Mouse (Mus musculus) thymus, postnatal 25 days (tissue): ENCODE results near the gene Mapt.

Experiments used
- DNase-seq: peaks from one replicate; pipeline ENCODE4 v3.0.0; 2022

The Mapt gene

DNA sequence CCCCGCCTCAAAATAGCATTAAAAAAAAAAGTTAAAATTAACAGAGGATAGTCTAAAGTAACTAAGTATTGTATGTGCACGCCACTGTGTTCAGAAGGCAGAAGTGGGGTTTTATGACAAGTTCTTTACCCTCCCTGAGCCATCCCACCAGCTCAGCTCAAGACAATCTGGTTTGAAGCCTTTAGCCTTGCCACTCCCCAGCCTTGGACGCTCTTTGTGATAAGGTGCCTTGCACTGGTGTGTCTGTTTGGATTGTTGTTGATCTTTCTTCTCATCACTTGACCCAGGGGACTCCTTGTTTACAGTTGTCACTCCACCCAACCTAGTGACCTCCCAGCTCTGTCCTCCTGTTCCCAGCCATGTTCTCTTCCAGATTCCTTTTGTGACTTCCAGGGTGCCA, 86.4 kb downstream of the Mapt start:
- DNase-seq: no peak

DNA sequence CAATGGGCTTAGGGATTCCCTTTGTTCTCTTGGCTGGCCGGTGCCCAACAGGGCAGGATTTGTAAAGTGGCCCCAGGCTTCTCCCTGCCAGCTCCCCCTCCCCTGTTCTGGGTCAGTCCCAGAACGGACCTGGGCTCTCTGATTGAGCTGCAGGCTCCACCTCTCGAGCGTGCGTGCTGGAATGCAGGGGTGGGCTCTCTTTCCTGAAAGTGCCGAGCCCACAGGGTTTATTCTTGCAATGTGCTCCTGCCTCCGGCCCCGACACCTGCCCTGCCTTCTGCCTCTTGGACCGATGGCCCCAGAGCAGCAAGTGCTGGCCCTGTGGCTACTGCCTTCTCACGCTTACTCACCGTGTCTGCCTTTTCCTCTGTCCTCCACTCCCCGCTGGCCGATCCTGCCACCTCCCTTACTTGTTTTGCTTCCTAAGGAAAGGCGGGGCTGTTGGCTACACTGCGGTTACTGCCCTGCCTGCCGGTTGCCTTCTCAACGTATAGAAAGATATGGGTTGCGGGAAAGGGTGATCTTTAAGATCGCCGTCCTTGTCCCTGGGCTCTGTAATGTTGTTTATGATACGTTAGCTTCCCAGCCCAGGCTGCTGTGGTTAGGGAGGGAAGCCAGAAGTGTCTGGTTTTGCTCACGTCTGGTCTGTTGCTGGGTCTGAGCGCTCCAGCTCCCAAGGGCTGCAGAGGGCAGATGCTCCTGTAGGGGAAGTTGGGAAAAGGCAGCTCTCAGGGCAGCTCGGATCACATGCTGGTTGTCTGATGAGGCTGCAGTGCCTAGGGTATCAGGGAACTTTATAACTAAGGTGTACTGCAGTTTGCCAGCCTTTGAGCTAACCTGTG, 88.0 kb downstream of the Mapt start:
- no peak for DNase-seq

- no peak for DNase-seq
These were observed 89.3 kb downstream of the Mapt start for GRCm38 (mm10) chr11:104320511-104320910.

DNA sequence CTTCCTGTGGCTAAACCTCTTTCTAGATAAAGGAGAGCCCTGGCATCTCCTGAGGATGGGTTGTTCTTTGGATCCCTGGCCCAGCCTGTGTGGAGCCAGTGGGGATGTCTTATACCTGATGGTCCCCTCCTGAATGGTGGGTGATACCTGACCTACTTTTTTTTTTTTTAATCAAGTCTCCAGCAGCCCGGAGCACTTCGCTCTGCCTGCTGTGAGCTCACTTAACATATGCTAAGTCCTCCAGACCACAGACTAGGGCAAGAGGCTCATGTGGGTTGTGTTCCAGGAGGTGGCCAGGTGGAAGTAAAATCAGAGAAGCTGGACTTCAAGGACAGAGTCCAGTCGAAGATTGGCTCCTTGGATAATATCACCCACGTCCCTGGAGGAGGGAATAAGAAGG, 91.0 kb downstream of the Mapt start:
- DNase-seq: no peak

GRCm38 (mm10) chr11:104327462-104327861, 96.3 kb downstream of the Mapt start:
- DNase-seq: no peak

DNA sequence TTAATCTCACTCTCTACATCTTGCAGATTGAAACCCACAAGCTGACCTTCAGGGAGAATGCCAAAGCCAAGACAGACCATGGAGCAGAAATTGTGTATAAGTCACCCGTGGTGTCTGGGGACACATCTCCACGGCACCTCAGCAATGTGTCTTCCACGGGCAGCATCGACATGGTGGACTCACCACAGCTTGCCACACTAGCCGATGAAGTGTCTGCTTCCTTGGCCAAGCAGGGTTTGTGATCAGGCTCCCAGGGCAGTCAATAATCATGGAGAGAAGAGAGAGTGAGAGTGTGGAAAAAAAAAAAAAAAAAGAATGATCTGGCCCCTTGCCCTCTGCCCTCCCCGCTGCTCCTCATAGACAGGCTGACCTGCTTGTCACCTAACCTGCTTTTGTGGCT, 96.8 kb downstream of the Mapt start:
- no peak for DNase-seq

DNA sequence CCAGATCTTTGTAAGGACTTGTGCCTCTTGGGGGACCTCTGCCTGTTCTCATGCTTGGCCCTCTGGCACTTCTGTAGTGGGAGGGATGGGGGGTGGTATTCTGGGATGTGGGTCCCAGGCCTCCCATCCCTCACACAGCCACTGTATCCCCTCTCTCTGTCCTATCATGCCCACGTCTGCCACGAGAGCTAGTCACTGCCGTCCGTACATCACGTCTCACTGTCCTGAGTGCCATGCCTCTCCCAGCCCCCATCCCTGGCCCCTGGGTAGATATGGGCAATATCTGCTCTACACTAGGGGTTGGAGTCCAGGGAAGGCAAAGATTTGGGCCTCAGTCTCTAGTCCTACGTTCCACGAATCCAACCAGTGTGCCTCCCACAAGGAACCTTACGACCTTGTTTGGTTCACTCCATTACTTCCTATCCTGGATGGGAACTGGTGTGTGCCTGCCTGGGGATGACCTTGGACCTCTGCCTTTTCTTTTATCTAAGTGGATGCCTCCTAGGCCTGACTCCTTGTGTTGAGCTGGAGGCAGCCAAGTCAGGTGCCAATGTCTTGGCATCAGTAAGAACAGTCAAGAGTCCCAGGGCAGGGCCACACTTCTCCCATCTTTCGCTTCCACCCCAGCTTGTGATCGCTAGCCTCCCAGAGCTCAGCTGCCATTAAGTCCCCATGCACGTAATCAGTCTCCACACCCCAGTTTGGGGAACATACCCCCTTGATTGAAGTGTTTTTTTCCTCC, 98.2 kb downstream of the Mapt start:
- DNase-seq: no peak

DNA sequence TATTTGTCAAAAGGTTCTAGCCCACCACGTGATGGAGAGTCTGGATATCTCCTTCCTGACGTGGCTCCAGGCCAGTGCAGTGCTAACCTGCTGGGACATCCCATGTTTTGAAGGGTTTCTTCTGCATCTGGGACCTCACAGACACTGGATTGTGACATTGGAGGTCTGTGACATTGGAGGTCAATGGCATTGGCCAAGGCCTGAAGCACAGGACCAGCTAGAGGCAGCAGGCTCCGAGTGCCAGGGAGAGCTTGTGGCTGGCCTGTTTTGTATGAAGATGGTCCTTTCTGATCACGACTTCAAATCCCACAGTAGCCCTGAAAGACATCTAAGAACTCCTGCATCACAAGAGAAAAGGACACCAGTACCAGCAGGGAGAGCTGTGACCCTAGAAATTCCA, 99.0 kb downstream of the Mapt start:
- DNase-seq: no peak

DNA sequence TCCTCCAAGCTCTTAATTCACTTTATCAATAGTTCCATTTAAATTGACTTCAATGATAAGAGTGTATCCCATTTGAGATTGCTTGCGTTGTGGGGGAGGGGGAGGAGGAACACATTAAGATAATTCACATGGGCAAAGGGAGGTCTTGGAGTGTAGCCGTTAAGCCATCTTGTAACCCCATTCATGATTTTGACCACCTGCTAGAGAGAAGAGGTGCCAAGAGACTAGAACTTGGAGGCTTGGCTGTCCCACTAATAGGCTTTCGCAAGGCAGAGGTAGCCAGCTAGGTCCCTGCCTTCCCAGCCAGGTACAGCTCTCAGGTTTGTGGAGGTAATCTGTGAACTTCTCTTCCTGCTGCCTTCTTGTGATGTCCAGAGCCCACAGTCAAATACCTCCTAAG, 100.0 kb downstream of the Mapt start:
- DNase-seq: no peak

GRCm38 (mm10) chr11:104332105-104332504, 100.9 kb downstream of the Mapt start:
- no peak for DNase-seq

- DNase-seq: no peak
These were observed 102.9 kb downstream of the Mapt start for GRCm38 (mm10) chr11:104334115-104334514.

- no peak for DNase-seq
These were observed 103.8 kb downstream of the Mapt start for GRCm38 (mm10) chr11:104334946-104335345.

DNA sequence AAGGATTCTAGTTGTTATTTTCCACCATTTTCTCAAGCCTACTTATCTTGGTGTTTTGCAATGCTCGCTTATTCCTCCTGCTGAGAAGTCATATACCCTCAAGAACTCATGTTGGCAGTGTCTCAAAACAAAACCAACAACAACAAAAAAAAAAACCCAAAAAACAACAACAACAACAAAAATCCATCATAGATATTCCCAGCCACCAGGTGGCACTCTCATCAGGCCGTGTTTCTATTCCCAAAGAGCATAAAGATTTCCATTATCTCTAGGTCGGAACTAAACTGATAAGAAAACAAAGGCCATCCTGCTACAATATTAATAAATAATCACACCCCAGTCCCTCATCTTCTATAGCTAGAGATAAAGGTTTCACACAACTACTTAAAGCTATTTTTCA, 115.7 kb downstream of the Mapt start:
- no peak for DNase-seq

DNA sequence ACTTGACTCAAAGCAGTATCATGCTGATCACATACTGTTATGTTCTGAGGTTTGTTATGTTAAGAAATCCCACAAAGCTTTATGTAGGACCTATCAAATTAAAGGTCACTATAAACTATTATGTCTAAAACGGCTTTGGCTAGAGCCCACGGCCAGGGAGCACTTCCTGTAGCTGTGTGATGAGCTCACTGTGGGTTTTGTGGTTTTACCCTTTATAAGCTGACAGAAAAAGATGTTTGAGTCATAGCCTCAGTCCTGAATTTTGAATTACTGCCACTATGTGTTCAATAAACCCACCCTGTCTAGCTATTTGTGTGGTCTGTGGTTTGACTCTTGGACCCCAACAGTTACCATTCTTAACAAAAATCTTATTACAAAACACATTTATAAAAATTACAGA, 130.6 kb downstream of the Mapt start:
- no peak for DNase-seq

GRCm38 (mm10) chr11:104362704-104363103, 131.5 kb downstream of the Mapt start:
- no peak for DNase-seq

DNA sequence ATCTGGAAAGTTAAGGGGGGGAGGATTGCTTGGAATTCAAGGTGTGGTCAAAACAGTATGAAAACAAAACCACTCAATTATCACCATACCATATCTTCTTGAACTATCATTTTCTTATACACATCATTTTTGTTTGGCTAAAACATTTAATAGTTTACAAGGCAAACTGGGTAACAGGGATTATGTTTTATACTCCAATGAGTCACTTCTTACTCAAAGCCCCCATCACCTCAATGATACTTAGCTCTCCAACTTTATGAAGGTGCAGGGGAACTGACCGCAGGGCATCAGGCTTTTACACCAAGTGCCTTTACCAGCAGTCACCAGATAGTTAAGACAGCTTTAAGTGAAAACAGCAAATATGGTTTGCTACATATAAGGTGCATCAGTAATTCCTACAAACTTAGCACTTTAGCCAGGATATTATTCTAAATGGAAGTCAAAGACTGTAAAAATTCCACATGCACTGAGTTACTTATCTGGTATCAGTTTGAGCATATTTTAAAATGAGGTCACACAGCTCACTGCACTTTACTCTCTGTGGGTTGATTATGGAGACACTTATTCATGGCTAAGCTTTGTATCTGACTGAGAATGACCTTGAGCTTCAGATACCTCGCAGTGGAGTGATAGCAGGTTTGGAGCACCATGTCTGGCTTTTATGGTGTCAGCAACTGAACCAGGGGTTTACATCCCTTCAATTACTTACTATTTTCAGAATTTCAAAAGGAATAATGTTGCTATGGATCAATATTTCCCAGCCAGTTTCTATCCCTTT, 132.8 kb downstream of the Mapt start:
- DNase-seq: no peak

DNA sequence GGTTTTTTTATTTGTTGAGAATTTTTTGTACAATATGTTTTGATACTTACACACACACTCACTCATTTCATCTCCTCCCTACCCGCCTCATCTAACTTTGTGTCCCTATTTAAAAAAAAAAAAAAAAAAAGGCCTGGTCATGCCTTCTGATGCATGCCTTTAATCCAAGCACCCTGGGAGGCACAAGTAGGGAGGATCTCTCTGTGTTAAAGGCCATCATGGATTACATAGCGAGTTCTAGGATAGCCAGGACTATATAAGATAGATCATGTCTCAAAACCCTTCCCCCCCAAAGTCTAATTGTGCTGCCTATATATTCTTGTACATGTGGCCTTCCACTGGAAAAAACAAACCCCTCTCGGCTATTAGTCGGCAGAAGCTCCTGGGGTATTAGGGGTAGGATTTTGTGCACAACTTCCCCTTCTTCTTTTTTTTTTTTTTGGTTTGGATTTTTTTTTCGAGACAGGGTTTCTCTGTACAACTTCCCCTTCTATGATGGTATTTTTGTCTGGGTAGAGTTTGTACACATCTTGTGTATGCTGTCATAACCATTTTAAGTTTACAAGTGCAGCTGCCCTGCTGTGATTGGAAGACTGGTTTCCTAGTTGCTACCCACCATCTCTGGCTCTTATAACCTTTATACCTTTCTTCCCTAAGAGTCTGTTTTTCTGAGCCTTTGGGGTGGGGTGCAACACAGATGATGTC, 136.4 kb downstream of the Mapt start:
- no peak for DNase-seq

- DNase-seq: no peak
These were observed 145.1 kb downstream of the Mapt start for GRCm38 (mm10) chr11:104376291-104376690.

GRCm38 (mm10) chr11:104379635-104380034, 148.4 kb downstream of the Mapt start:
- peak; percentile 13 for DNase-seq
